Mouse (Mus musculus) cortical plate, adult 2 months (tissue): Measurements from ENCODE around the gene Slc27a1.

Source experiments
- CTCF ChIP-seq: fragments of 200-500 bp; IDR thresholded peaks from 2 replicates; pipeline ENCODE4 v1.5.1; 2011; ENCODE audit warnings: mild to moderate bottlenecking, control low read depth, low read length; ENCODE audit not compliant: insufficient read depth; ENCODE audit errors: extremely low read depth
- POLR2A ChIP-seq: fragments of 200-500 bp; IDR thresholded peaks from 2 replicates; pipeline ENCODE4 v1.6.1; 2011; ENCODE audit warnings: mild to moderate bottlenecking, low read length, control low read depth; ENCODE audit not compliant: insufficient read depth; ENCODE audit errors: extremely low read depth

DNA sequence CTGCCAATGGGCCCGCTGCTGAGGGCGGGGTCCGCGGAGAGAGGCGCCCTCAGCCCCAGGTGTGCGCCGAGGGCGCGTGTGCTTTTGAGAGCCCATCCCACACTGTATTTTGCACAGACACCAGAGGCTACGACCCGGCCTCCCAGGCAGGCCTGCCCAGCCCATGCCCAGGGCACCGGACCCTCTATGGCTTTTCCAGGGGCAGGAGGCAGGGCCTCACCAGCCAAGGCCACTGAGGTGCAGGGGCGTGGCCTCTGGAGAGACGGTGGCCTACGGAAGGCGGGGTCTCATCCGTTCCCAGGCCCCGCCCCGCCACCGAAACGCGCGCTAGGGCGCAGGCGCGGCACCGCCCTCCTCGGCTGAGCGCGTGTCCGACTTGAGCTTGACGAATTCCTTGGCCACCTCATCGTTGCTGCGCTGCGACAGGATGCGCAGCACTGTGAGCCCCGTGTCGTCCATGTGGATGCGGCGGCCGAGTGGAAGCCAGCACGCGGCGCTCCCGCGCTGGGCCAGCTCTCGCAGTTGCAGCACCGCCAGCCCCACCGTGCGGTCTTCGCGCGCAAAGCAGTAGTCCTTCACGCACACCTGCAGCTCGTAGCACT lies 60.5 kb downstream of the Slc27a1 start:
- TF ChIP-seq CTCF = no peak; the same call in 1 of the 2 replicates
- no peak for TF ChIP-seq POLR2A
